Comparison of ENCODE assay signal across 8 mouse cellular contexts in the genomic region with DNA sequence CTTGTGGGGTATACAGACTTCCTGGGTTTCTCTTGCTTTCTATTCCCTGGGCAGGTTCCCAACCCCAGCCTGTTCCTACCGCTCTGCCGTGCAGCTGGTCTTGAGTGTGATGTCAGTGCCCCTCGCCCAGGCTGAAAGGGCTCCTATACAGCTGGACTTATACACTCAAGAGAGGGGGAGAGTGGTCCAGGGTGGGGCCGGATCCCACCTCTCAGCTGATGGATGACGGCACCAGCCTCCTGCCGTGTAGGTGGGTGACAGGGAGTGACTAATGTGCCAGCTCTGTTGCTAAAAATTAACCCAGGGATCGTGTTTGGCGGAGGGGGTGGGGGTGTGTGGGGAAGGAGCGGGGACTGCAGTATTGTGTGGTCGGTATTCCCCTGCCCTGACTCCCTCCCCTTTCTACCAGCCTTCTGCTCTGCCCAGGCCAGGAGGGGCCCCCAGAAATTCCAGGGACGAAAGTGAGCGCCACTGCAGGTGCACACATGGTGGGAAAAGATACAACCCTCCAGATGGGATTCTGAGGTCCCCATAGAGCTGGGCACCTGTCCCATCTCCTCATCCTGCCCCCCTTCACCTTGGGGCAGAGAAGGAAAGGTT. TPM values are rescaled to one million over a fixed set of nuclear protein-coding genes. Genes with fewer than 3 reads are reported as not detected.
DNase-seq lines count a peak whose midpoint lies in the region; ATAC-seq and TF ChIP-seq lines count a peak whose summit lies in the region.

No protein-coding gene starts in this region.

- no peak for TF ChIP-seq POLR2A in cerebellum, adult 2 months (IDR thresholded peaks at IDR 0.05; ENCODE audit: borderline replicate concordance, insufficient read depth, low read length)

- peak overlapping the region; percentile 19; the same call in 1 of the 2 replicates for H3K4me2 ChIP-seq in heart, embryonic 11.5 days
- no peak overlapping the region for H3K4me2 ChIP-seq in heart, embryonic 12.5 days
- H3K4me2 ChIP-seq in midbrain, embryonic 11.5 days = no peak overlapping the region
- H3K4me2 ChIP-seq in intestine, embryonic 16.5 days (ENCODE audit: low read depth, low read length) = peak overlapping the region; percentile 44
- H3K4me2 ChIP-seq in forebrain, embryonic 16.5 days (ENCODE audit: low read length) = no peak overlapping the region

- no peak for ATAC-seq in heart, embryonic 11.5 days (replicated peaks; ENCODE audit: insufficient number of reproducible peaks, low FRiP score, low TSS enrichment)
- ATAC-seq in heart, embryonic 12.5 days (ENCODE audit: insufficient number of reproducible peaks, low FRiP score) = no peak
- no peak for ATAC-seq in midbrain, embryonic 11.5 days (ENCODE audit: low FRiP score)
- ATAC-seq in intestine, embryonic 16.5 days = peak; percentile 33
- ATAC-seq in forebrain, embryonic 16.5 days = no peak

- peaks cover 12% of the 10 kb centered on the region for H3K4me1 ChIP-seq in heart, embryonic 11.5 days (ENCODE audit: control insufficient read depth, insufficient read depth, low read length)
- peaks cover 39% of the 10 kb centered on the region for H3K4me1 ChIP-seq in heart, embryonic 12.5 days (replicated peaks)
- peaks cover 43% of the 10 kb centered on the region for H3K4me1 ChIP-seq in midbrain, embryonic 10.5 days
- H3K4me1 ChIP-seq in midbrain, embryonic 11.5 days (ENCODE audit: control insufficient read depth, insufficient read depth, low read length) = peaks cover 5% of the 10 kb centered on the region; the same call in 1 of the 2 replicates
- peaks cover 43% of the 10 kb centered on the region for H3K4me1 ChIP-seq in intestine, embryonic 16.5 days (ENCODE audit: control insufficient read depth, insufficient read depth, low read length)
- peaks cover 9% of the 10 kb centered on the region for H3K4me1 ChIP-seq in cerebellum, adult 2 months (ENCODE audit: control insufficient read depth, insufficient read depth, low read length)
- peaks cover 7% of the 10 kb centered on the region for H3K4me1 ChIP-seq in forebrain, embryonic 16.5 days (replicated peaks; ENCODE audit: control insufficient read depth, insufficient read depth, low read length)

- 35% methylated on average over 12 of the region's 12 CpGs for WGBS in heart, embryonic 11.5 days (ENCODE audit: insufficient replicate concordance)
- 31% methylated on average over 12 of the region's 12 CpGs for WGBS in heart, embryonic 12.5 days
- 56% methylated on average over 12 of the region's 12 CpGs for WGBS in midbrain, embryonic 10.5 days
- 55% methylated on average over 12 of the region's 12 CpGs for WGBS in midbrain, embryonic 11.5 days
- 21% methylated on average over 12 of the region's 12 CpGs for WGBS in intestine, embryonic 16.5 days
- WGBS in cerebellum, adult 2 months = 41% methylated on average over 12 of the region's 12 CpGs
- WGBS in forebrain, embryonic 16.5 days = 40% methylated on average over 12 of the region's 12 CpGs

- H3K36me3 ChIP-seq in heart, embryonic 11.5 days (ENCODE audit: control insufficient read depth, insufficient read depth, low read length) = peaks cover 5% of the 10 kb centered on the region
- H3K36me3 ChIP-seq in heart, embryonic 12.5 days = peaks cover 22% of the 10 kb centered on the region
- H3K36me3 ChIP-seq in midbrain, embryonic 10.5 days = peaks cover 16% of the 10 kb centered on the region
- H3K36me3 ChIP-seq in midbrain, embryonic 11.5 days (ENCODE audit: control insufficient read depth, insufficient read depth, low read length) = peaks cover 3% of the 10 kb centered on the region; the same call in 1 of the 2 replicates
- H3K36me3 ChIP-seq in intestine, embryonic 16.5 days (ENCODE audit: control insufficient read depth, insufficient read depth, low read length) = peaks cover 9% of the 10 kb centered on the region; the same call in 1 of the 2 replicates
- no peaks in the 10 kb centered on the region for H3K36me3 ChIP-seq in forebrain, embryonic 16.5 days (ENCODE audit: control insufficient read depth, insufficient read depth)

- H3K27me3 ChIP-seq in heart, embryonic 11.5 days (ENCODE audit: control insufficient read depth, insufficient read depth, low read length) = peaks cover 9% of the 10 kb centered on the region; the same call in 1 of the 2 replicates
- peaks cover 11% of the 10 kb centered on the region; the same call in 1 of the 2 replicates for H3K27me3 ChIP-seq in heart, embryonic 12.5 days (replicated peaks)
- peaks cover 60% of the 10 kb centered on the region for H3K27me3 ChIP-seq in midbrain, embryonic 10.5 days (ENCODE audit: low read depth, poor library complexity, severe bottlenecking)
- no peaks in the 10 kb centered on the region; the same call in 1 of the 2 replicates for H3K27me3 ChIP-seq in midbrain, embryonic 11.5 days (ENCODE audit: control insufficient read depth, insufficient read depth, low read length)
- no peaks in the 10 kb centered on the region for H3K27me3 ChIP-seq in intestine, embryonic 16.5 days (replicated peaks; ENCODE audit: control insufficient read depth, insufficient read depth, low read length)
- H3K27me3 ChIP-seq in cerebellum, adult 2 months (ENCODE audit: control insufficient read depth, insufficient read depth, low read length) = no peaks in the 10 kb centered on the region
- no peaks in the 10 kb centered on the region for H3K27me3 ChIP-seq in forebrain, embryonic 16.5 days (replicated peaks; ENCODE audit: control insufficient read depth, insufficient read depth, low read length)

- H3K9ac ChIP-seq in heart, embryonic 11.5 days (ENCODE audit: low read depth, low read length) = peak overlapping the region; percentile 43; the same call in 1 of the 2 replicates
- no peak overlapping the region for H3K9ac ChIP-seq in heart, embryonic 12.5 days
- no peak overlapping the region for H3K9ac ChIP-seq in midbrain, embryonic 11.5 days (ENCODE audit: low read length)
- H3K9ac ChIP-seq in intestine, embryonic 16.5 days (ENCODE audit: low read depth, low read length) = peak overlapping the region; percentile 58
- no peak overlapping the region for H3K9ac ChIP-seq in forebrain, embryonic 16.5 days (replicated peaks; ENCODE audit: low read depth, low read length)

- no peak overlapping the region for H3K4me3 ChIP-seq in heart, embryonic 11.5 days (ENCODE audit: low read depth, low read length)
- no peak overlapping the region for H3K4me3 ChIP-seq in heart, embryonic 12.5 days
- H3K4me3 ChIP-seq in midbrain, embryonic 10.5 days = no peak overlapping the region
- H3K4me3 ChIP-seq in midbrain, embryonic 11.5 days (ENCODE audit: low read depth, low read length) = no peak overlapping the region
- peak overlapping the region; percentile 20; the same call in 1 of the 2 replicates for H3K4me3 ChIP-seq in intestine, embryonic 16.5 days (ENCODE audit: low read length)
- no peak overlapping the region for H3K4me3 ChIP-seq in cerebellum, adult 2 months (replicated peaks; ENCODE audit: insufficient read depth, low read depth, low read length)
- no peak overlapping the region for H3K4me3 ChIP-seq in forebrain, embryonic 16.5 days (replicated peaks; ENCODE audit: low read length)

- no peak for DNase-seq in midbrain, embryonic 10.5 days (ENCODE audit: low spot score)
- DNase-seq in midbrain, embryonic 11.5 days (ENCODE audit: low spot score, missing footprints) = no peak
- DNase-seq in right cerebral cortex, postnatal 36 days (ENCODE audit: low spot score in 2 of 2) = peak; percentile 72 to 80
- no peak for DNase-seq in cerebellum, adult 2 months

- no peak for TF ChIP-seq CTCF in cerebellum, adult 2 months (IDR thresholded peaks at IDR 0.05; ENCODE audit: borderline replicate concordance, insufficient read depth, low read depth, low read length)

- H3K9me3 ChIP-seq in heart, embryonic 11.5 days (replicated peaks; ENCODE audit: control insufficient read depth, low read length) = no peaks in the 10 kb centered on the region
- no peaks in the 10 kb centered on the region for H3K9me3 ChIP-seq in heart, embryonic 12.5 days (replicated peaks)
- H3K9me3 ChIP-seq in midbrain, embryonic 10.5 days (replicated peaks) = peaks cover 6% of the 10 kb centered on the region
- no peaks in the 10 kb centered on the region for H3K9me3 ChIP-seq in midbrain, embryonic 11.5 days (ENCODE audit: control insufficient read depth, low read length)
- H3K9me3 ChIP-seq in intestine, embryonic 16.5 days (ENCODE audit: control insufficient read depth, low read length) = no peaks in the 10 kb centered on the region
- H3K9me3 ChIP-seq in forebrain, embryonic 16.5 days (ENCODE audit: control insufficient read depth, low read length) = no peaks in the 10 kb centered on the region

- no peak overlapping the region for H3K27ac ChIP-seq in heart, embryonic 11.5 days (ENCODE audit: low read depth, low read length)
- H3K27ac ChIP-seq in heart, embryonic 12.5 days (ENCODE audit: poor library complexity, severe bottlenecking) = no peak overlapping the region
- peak overlapping the region; percentile 19; the same call in 1 of the 2 replicates for H3K27ac ChIP-seq in midbrain, embryonic 10.5 days (replicated peaks)
- no peak overlapping the region for H3K27ac ChIP-seq in midbrain, embryonic 11.5 days (ENCODE audit: low read depth, low read length)
- peak overlapping the region; percentile 94 for H3K27ac ChIP-seq in intestine, embryonic 16.5 days (ENCODE audit: low read length)
- H3K27ac ChIP-seq in cerebellum, adult 2 months (ENCODE audit: insufficient read depth, low read length) = no peak overlapping the region
- H3K27ac ChIP-seq in forebrain, embryonic 16.5 days (ENCODE audit: low read length) = no peak overlapping the region

RNA-seq across cellular contexts. Expression of gene Grasp, which starts 11.8 kb away (rescaled TPM):
- polyA plus RNA-seq in heart, embryonic 11.5 days (2014; fragmentation: Nextera tagmentation; extraction: Ambion mirVana) = 4.1 TPM in 2 replicates
- polyA plus RNA-seq in heart, embryonic 12.5 days (2016; fragmentation: Nextera tagmentation; extraction: Ambion mirVana) = 6.6 and 7.3 TPM in 2 replicates
- polyA plus RNA-seq in midbrain, embryonic 10.5 days (2016; fragmentation: Nextera tagmentation; extraction: Ambion mirVana) = 3.2 and 4.2 TPM in 2 replicates
- polyA plus RNA-seq in midbrain, embryonic 11.5 days (2014; fragmentation: Nextera tagmentation; extraction: Ambion mirVana) = 3.6 and 4.5 TPM in 2 replicates
- polyA plus RNA-seq in intestine, embryonic 16.5 days (2015; fragmentation: Nextera tagmentation; extraction: Ambion mirVana) = 2.3 and 2.8 TPM in 2 replicates
- polyA plus RNA-seq in cerebellum, adult 2 months (2012; rRNA removed) = 5.0 and 5.3 TPM in 2 replicates
- polyA plus RNA-seq in forebrain, embryonic 16.5 days (2015; fragmentation: Nextera tagmentation; extraction: Ambion mirVana) = 1.3 and 1.8 TPM in 2 replicates

RNA-seq across cellular contexts. Expression of gene Nr4a1, which starts 18.2 kb away (rescaled TPM):
- polyA plus RNA-seq in heart, embryonic 11.5 days (2014; fragmentation: Nextera tagmentation; extraction: Ambion mirVana) = 7.5 and 8.1 TPM in 2 replicates
- 14.4 and 17.4 TPM in 2 replicates for polyA plus RNA-seq in heart, embryonic 12.5 days (2016; fragmentation: Nextera tagmentation; extraction: Ambion mirVana)
- polyA plus RNA-seq in midbrain, embryonic 10.5 days (2016; fragmentation: Nextera tagmentation; extraction: Ambion mirVana) = 2.8 and 2.9 TPM in 2 replicates
- polyA plus RNA-seq in midbrain, embryonic 11.5 days (2014; fragmentation: Nextera tagmentation; extraction: Ambion mirVana) = 1.3 TPM in 2 replicates
- polyA plus RNA-seq in intestine, embryonic 16.5 days (2015; fragmentation: Nextera tagmentation; extraction: Ambion mirVana) = 8.6 and 10.0 TPM in 2 replicates
- polyA plus RNA-seq in cerebellum, adult 2 months (2012; rRNA removed) = 13.1 and 16.4 TPM in 2 replicates
- 4.5 TPM in 2 replicates for polyA plus RNA-seq in forebrain, embryonic 16.5 days (2015; fragmentation: Nextera tagmentation; extraction: Ambion mirVana)

RNA-seq across cellular contexts. Expression of gene Atg101, which starts 48.2 kb away (rescaled TPM):
- 49.4 and 50.1 TPM in 2 replicates for polyA plus RNA-seq in heart, embryonic 11.5 days (2014; fragmentation: Nextera tagmentation; extraction: Ambion mirVana)
- polyA plus RNA-seq in heart, embryonic 12.5 days (2016; fragmentation: Nextera tagmentation; extraction: Ambion mirVana) = 46.6 and 49.7 TPM in 2 replicates
- polyA plus RNA-seq in midbrain, embryonic 10.5 days (2016; fragmentation: Nextera tagmentation; extraction: Ambion mirVana) = 80.8 TPM in 2 replicates
- polyA plus RNA-seq in midbrain, embryonic 11.5 days (2014; fragmentation: Nextera tagmentation; extraction: Ambion mirVana) = 57.9 and 67.4 TPM in 2 replicates
- 58.3 and 67.1 TPM in 2 replicates for polyA plus RNA-seq in intestine, embryonic 16.5 days (2015; fragmentation: Nextera tagmentation; extraction: Ambion mirVana)
- polyA plus RNA-seq in cerebellum, adult 2 months (2012; rRNA removed) = 46.8 and 49.6 TPM in 2 replicates
- polyA plus RNA-seq in forebrain, embryonic 16.5 days (2015; fragmentation: Nextera tagmentation; extraction: Ambion mirVana) = 87.4 and 92.4 TPM in 2 replicates

RNA-seq across cellular contexts. Expression of gene 6030408B16Rik, which starts 57.2 kb away (rescaled TPM):
- polyA plus RNA-seq in heart, embryonic 11.5 days (2014; fragmentation: Nextera tagmentation; extraction: Ambion mirVana) = 1.3 and 2.2 TPM in 2 replicates
- 0.73 and 0.83 TPM in 2 replicates for polyA plus RNA-seq in heart, embryonic 12.5 days (2016; fragmentation: Nextera tagmentation; extraction: Ambion mirVana)
- polyA plus RNA-seq in midbrain, embryonic 10.5 days (2016; fragmentation: Nextera tagmentation; extraction: Ambion mirVana) = 0.06 and 0.22 TPM in 2 replicates
- polyA plus RNA-seq in midbrain, embryonic 11.5 days (2014; fragmentation: Nextera tagmentation; extraction: Ambion mirVana) = 0.33 TPM in 1 of 2 replicates, not detected in the other
- polyA plus RNA-seq in intestine, embryonic 16.5 days (2015; fragmentation: Nextera tagmentation; extraction: Ambion mirVana) = 3.6 and 4.4 TPM in 2 replicates
- 0.15 and 0.27 TPM in 2 replicates for polyA plus RNA-seq in cerebellum, adult 2 months (2012; rRNA removed)
- polyA plus RNA-seq in forebrain, embryonic 16.5 days (2015; fragmentation: Nextera tagmentation; extraction: Ambion mirVana) = 0.29 and 0.30 TPM in 2 replicates

Comparison
In these comparisons a context has a peak if more than half of its experiments do, and no peak if none do; other contexts are left out.
1. H3K27ac ChIP-seq: peak in midbrain, embryonic 10.5 days (single experiment) and intestine, embryonic 16.5 days (single experiment); none in heart, embryonic 11.5 days (single experiment), heart, embryonic 12.5 days (single experiment), midbrain, embryonic 11.5 days (single experiment), cerebellum, adult 2 months (single experiment) and forebrain, embryonic 16.5 days (single experiment).
2. H3K4me2 ChIP-seq: peak in heart, embryonic 11.5 days (single experiment) and intestine, embryonic 16.5 days (single experiment); none in heart, embryonic 12.5 days (single experiment), midbrain, embryonic 11.5 days (single experiment) and forebrain, embryonic 16.5 days (single experiment).
3. H3K9ac ChIP-seq: peak in heart, embryonic 11.5 days (single experiment) and intestine, embryonic 16.5 days (single experiment); none in heart, embryonic 12.5 days (single experiment), midbrain, embryonic 11.5 days (single experiment) and forebrain, embryonic 16.5 days (single experiment).
4. DNase-seq: peak in right cerebral cortex, postnatal 36 days (2 of 2); none in midbrain, embryonic 10.5 days (single experiment), midbrain, embryonic 11.5 days (single experiment) and cerebellum, adult 2 months (0 of 2).